Mouse (Mus musculus): ENCODE measurements around the gene Akap10. TPM values are rescaled to one million over a fixed set of nuclear protein-coding genes. Genes with fewer than 3 reads are reported as not detected.

Akap10 gene
- polyA plus RNA-seq, 1 experiment from 2014 or later = 12.0 TPM

GRCm38 (mm10) chr11:61957296-61957813, 27.3 kb upstream of the Akap10 start:
- 6% methylated on average over 25 of the region's 25 CpGs for WGBS
- peak overlapping the region; percentile 100 for H3K4me2 ChIP-seq
- no peak; the same call in 1 of the 2 replicates for ATAC-seq (ENCODE audit: low FRiP score)

GRCm38 (mm10) chr11:61956572-61957295, 26.7 kb upstream of the Akap10 start, which contains the start of gene Specc1:
Gene Specc1, plus strand, starts transcription at chr11:61956763.
- Histone ChIP-seq H3K9me3 (replicated peaks) (no peaks in the 10 kb centered on the region), H3K4me2 (peak within 1 kb of the TSS; percentile 100), H3K9ac (replicated peaks) (peak within 1 kb of the TSS; percentile 40), H3K27me3 (replicated peaks) (peaks cover 15% of the 10 kb centered on the region), H3K36me3 (no peaks in the 10 kb centered on the region), H3K4me3 (replicated peaks) (peak within 1 kb of the TSS; percentile 51), H3K27ac (replicated peaks) (no peak within 1 kb of the TSS), H3K4me1 (peaks cover 8% of the 10 kb centered on the region; the same call in 1 of the 2 replicates)
- ATAC-seq (ENCODE audit: low FRiP score) = peak; percentile 94
- WGBS = under 1% methylated on average over 51 of the region's 58 CpGs

More at GRCm38 (mm10) chr11:61957296-61957813, 27.3 kb upstream of the Akap10 start:
- Histone ChIP-seq H3K27me3 (replicated peaks) (peaks cover 15% of the 10 kb centered on the region), H3K9me3 (replicated peaks) (no peaks in the 10 kb centered on the region), H3K36me3 (no peaks in the 10 kb centered on the region), H3K27ac (replicated peaks) (no peak overlapping the region), H3K4me3 (replicated peaks) (peak overlapping the region; percentile 51), H3K9ac (replicated peaks) (peak overlapping the region; percentile 40), H3K4me1 (peaks cover 8% of the 10 kb centered on the region; the same call in 1 of the 2 replicates)

- H3K9ac ChIP-seq (replicated peaks) = no peak overlapping the region
- no peak for ATAC-seq (ENCODE audit: low FRiP score)
These were observed 25.9 kb upstream of the Akap10 start for GRCm38 (mm10) chr11:61955951-61956350.

GRCm38 (mm10) chr11:61955136-61955535, 25.1 kb upstream of the Akap10 start:
- Histone ChIP-seq H3K9me3 (replicated peaks) (no peaks in the 10 kb centered on the region), H3K27me3 (replicated peaks) (peaks cover 15% of the 10 kb centered on the region), H3K4me1 (peaks cover 8% of the 10 kb centered on the region; the same call in 1 of the 2 replicates), H3K27ac (replicated peaks) (no peak overlapping the region), H3K9ac (replicated peaks) (no peak overlapping the region), H3K36me3 (no peaks in the 10 kb centered on the region), H3K4me3 (replicated peaks) (no peak overlapping the region), H3K4me2 (no peak overlapping the region)
- WGBS = 84% methylated on average over 6 of the region's 6 CpGs
- no peak for ATAC-seq (ENCODE audit: low FRiP score)

More at GRCm38 (mm10) chr11:61955951-61956350, 25.9 kb upstream of the Akap10 start:
- WGBS = 86% methylated on average over 6 of the region's 6 CpGs
- H3K27ac ChIP-seq (replicated peaks) = no peak overlapping the region
- H3K4me1 ChIP-seq = peaks cover 8% of the 10 kb centered on the region; the same call in 1 of the 2 replicates
- H3K27me3 ChIP-seq (replicated peaks) = peaks cover 15% of the 10 kb centered on the region
- no peaks in the 10 kb centered on the region for H3K9me3 ChIP-seq (replicated peaks)
- peak overlapping the region; percentile 100; the same call in 1 of the 2 replicates for H3K4me2 ChIP-seq
- no peaks in the 10 kb centered on the region for H3K36me3 ChIP-seq
- H3K4me3 ChIP-seq (replicated peaks) = no peak overlapping the region

- H3K9me3 ChIP-seq (replicated peaks) = no peaks in the 10 kb centered on the region
- no peak for ATAC-seq (ENCODE audit: low FRiP score)
These were observed 20.6 kb upstream of the Akap10 start for GRCm38 (mm10) chr11:61950632-61951031.

GRCm38 (mm10) chr11:61949315-61949714, 19.3 kb upstream of the Akap10 start:
- Histone ChIP-seq H3K4me1 (no peaks in the 10 kb centered on the region), H3K27ac (replicated peaks) (no peak overlapping the region), H3K4me3 (replicated peaks) (no peak overlapping the region), H3K36me3 (no peaks in the 10 kb centered on the region), H3K4me2 (no peak overlapping the region), H3K9me3 (replicated peaks) (no peaks in the 10 kb centered on the region), H3K27me3 (replicated peaks) (no peaks in the 10 kb centered on the region), H3K9ac (replicated peaks) (no peak overlapping the region)
- WGBS = under 1% methylated on average over 3 of the region's 3 CpGs
- ATAC-seq (ENCODE audit: low FRiP score) = no peak

More at GRCm38 (mm10) chr11:61950632-61951031, 20.6 kb upstream of the Akap10 start:
- 17% methylated on average over 10 of the region's 10 CpGs for WGBS
- Histone ChIP-seq H3K4me2 (no peak overlapping the region), H3K4me1 (no peaks in the 10 kb centered on the region), H3K27ac (replicated peaks) (no peak overlapping the region), H3K27me3 (replicated peaks) (no peaks in the 10 kb centered on the region), H3K36me3 (no peaks in the 10 kb centered on the region), H3K9ac (replicated peaks) (no peak overlapping the region), H3K4me3 (replicated peaks) (no peak overlapping the region)

- Histone ChIP-seq H3K4me1 (no peaks in the 10 kb centered on the region), H3K9me3 (replicated peaks) (no peaks in the 10 kb centered on the region), H3K27ac (replicated peaks) (no peak overlapping the region), H3K4me2 (no peak overlapping the region), H3K4me3 (replicated peaks) (no peak overlapping the region), H3K9ac (replicated peaks) (no peak overlapping the region), H3K27me3 (replicated peaks) (no peaks in the 10 kb centered on the region), H3K36me3 (no peaks in the 10 kb centered on the region)
- ATAC-seq (ENCODE audit: low FRiP score) = no peak
- WGBS = 96% methylated on average over 4 of the region's 4 CpGs
These were observed 16.6 kb upstream of the Akap10 start for GRCm38 (mm10) chr11:61946608-61947007.

GRCm38 (mm10) chr11:61944417-61944816, 14.4 kb upstream of the Akap10 start:
- ATAC-seq (ENCODE audit: low FRiP score) = no peak
- H3K4me1 ChIP-seq = no peaks in the 10 kb centered on the region
- H3K36me3 ChIP-seq = no peaks in the 10 kb centered on the region
- H3K27me3 ChIP-seq (replicated peaks) = no peaks in the 10 kb centered on the region
- no peak overlapping the region for H3K27ac ChIP-seq (replicated peaks)
- H3K4me3 ChIP-seq (replicated peaks) = no peak overlapping the region
- no peak overlapping the region for H3K4me2 ChIP-seq
- no peaks in the 10 kb centered on the region for H3K9me3 ChIP-seq (replicated peaks)
- no peak overlapping the region for H3K9ac ChIP-seq (replicated peaks)
- 92% methylated on average over 9 of the region's 9 CpGs for WGBS

- Histone ChIP-seq H3K4me1 (no peaks in the 10 kb centered on the region), H3K27ac (replicated peaks) (no peak overlapping the region), H3K9me3 (replicated peaks) (no peaks in the 10 kb centered on the region), H3K36me3 (no peaks in the 10 kb centered on the region), H3K4me3 (replicated peaks) (no peak overlapping the region), H3K27me3 (replicated peaks) (0 out of 2 replicates have a peak, but pooled peaks cover under 1% of the 10 kb centered on the region), H3K9ac (replicated peaks) (no peak overlapping the region), H3K4me2 (no peak overlapping the region)
- ATAC-seq (ENCODE audit: low FRiP score) = no peak
- WGBS = 92% methylated on average over 2 of the region's 2 CpGs
These were observed 12.9 kb upstream of the Akap10 start for GRCm38 (mm10) chr11:61942903-61943302.

GRCm38 (mm10) chr11:61937761-61938160, 7.7 kb upstream of the Akap10 start:
- 88% methylated on average over 1 of the region's 1 CpGs for WGBS
- H3K27me3 ChIP-seq (replicated peaks) = 0 out of 2 replicates have a peak, but pooled peaks cover 4% of the 10 kb centered on the region
- H3K36me3 ChIP-seq = no peaks in the 10 kb centered on the region
- no peaks in the 10 kb centered on the region for H3K4me1 ChIP-seq
- H3K9ac ChIP-seq (replicated peaks) = no peak overlapping the region
- H3K4me3 ChIP-seq (replicated peaks) = no peak overlapping the region
- ATAC-seq (ENCODE audit: low FRiP score) = no peak
- no peak overlapping the region for H3K27ac ChIP-seq (replicated peaks)
- no peak overlapping the region for H3K4me2 ChIP-seq
- H3K9me3 ChIP-seq (replicated peaks) = no peaks in the 10 kb centered on the region

GRCm38 (mm10) chr11:61930640-61931586, 861 bp upstream of the Akap10 start:
- H3K27ac ChIP-seq (replicated peaks) = peak overlapping the region; percentile 94
- H3K36me3 ChIP-seq = no peaks in the 10 kb centered on the region
- peak overlapping the region; percentile 72 for H3K9ac ChIP-seq (replicated peaks)
- peak overlapping the region; percentile 82 for H3K4me3 ChIP-seq (replicated peaks)
- WGBS = 19% methylated on average over 11 of the region's 11 CpGs
- peak overlapping the region; percentile 77 for H3K4me2 ChIP-seq
- peak; percentile 32 for ATAC-seq (ENCODE audit: low FRiP score)
- peaks cover 20% of the 10 kb centered on the region for H3K4me1 ChIP-seq
- H3K9me3 ChIP-seq (replicated peaks) = no peaks in the 10 kb centered on the region
- no peaks in the 10 kb centered on the region for H3K27me3 ChIP-seq (replicated peaks)
